Mouse (Mus musculus): ENCODE data around the gene Zfp275. TPM values are rescaled to one million over a fixed set of nuclear protein-coding genes. Genes with fewer than 3 reads are reported as not detected.

Zfp275 gene
- total and polyA plus RNA-seq, 3 experiments = 15.5 to 19.1 (median 17.9) TPM

DNA sequence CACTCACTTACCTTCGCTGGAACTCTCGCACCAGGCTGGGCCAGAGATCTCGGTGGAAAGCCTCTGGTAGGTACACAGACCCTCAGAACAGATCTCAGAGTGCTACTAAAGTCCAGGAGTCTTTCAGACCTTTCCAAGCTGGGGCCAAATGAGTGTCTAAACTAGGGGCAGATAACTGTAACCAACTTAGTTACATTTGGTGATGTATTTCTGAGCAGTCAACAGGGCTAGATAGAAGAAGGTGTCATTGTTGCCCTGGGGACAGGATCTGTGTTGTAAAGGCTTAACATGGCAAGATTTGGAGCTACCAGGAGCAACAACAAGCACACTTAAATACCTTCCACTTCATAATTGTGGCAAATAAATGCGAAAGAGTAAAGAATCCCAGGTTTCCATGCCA lies 5.7 kb upstream of the Zfp275 start, which contains the start of gene Gm45015:
TSS of gene Gm45015 (minus strand) at position 101 of the 400 bp plus-strand sequence.
- Histone ChIP-seq H3K4me3 (replicated peaks in 1 of 3; ENCODE audit: low read depth in 2 of 3, low read length in 2 of 3, poor library complexity in 1 of 3) (no peak within 1 kb of the TSS), H3K4me1 (ENCODE audit: control insufficient read depth in 1 of 2, insufficient read depth in 2 of 2) (no peaks in the 10 kb centered on the region), H3K27ac (ENCODE audit: insufficient read depth, low read depth) (no peak within 1 kb of the TSS), H3K9ac (ENCODE audit: insufficient read depth, low read depth) (no peak within 1 kb of the TSS), H3K27me3 (replicated peaks) (no peaks in the 10 kb centered on the region), H3K9me3 (replicated peaks; ENCODE audit: low read length) (no peaks in the 10 kb centered on the region), H3K4me2 (ENCODE audit: insufficient read depth, low read depth, poor library complexity, severe bottlenecking) (no peak within 1 kb of the TSS), H3K36me3 (replicated peaks in 1 of 2; ENCODE audit: control insufficient read depth in 1 of 2, insufficient read depth in 1 of 2, low read length in 1 of 2) (no peaks in the 10 kb centered on the region), H3K79me2 (replicated peaks; ENCODE audit: control insufficient read depth, extremely low read depth, insufficient read depth, poor library complexity, severe bottlenecking) (no peaks in the 10 kb centered on the region)
- DNase-seq (ENCODE audit: extremely low read depth) = no peak
- in situ Hi-C loops (cut with MboI; ENCODE audit: low pct_ligation_motif_present, low pct_unique_long_range_greater_than_20kb, low sequenced_read_pairs) (no loop called here), dilution Hi-C loops (cut with MboI; ENCODE audit: extremely low pct_ligation_motif_present, extremely low pct_unique_long_range_greater_than_20kb, low sequenced_read_pairs) (no loop called here)
- TF ChIP-seq ZKSCAN1 (IDR thresholded peaks at IDR 0.05; ENCODE audit: borderline replicate concordance, low read depth, low read length) = no peak
- no peak for TF ChIP-seq PAX5 (IDR thresholded peaks at IDR 0.05; ENCODE audit: low read length)
- no peak for TF ChIP-seq MEF2A (IDR thresholded peaks at IDR 0.05; ENCODE audit: borderline replicate concordance, low read depth, low read length)
- TF ChIP-seq RAD21 (IDR thresholded peaks at IDR 0.05; ENCODE audit: low read depth, low read length) = no peak
- TF ChIP-seq POLR2A (IDR thresholded peaks at IDR 0.05; ENCODE audit: low read depth, low read length) = no peak
- no peak for TF ChIP-seq CHD2 (IDR thresholded peaks at IDR 0.05; ENCODE audit: low read length)
- no peak for TF ChIP-seq NELFE (IDR thresholded peaks at IDR 0.05; ENCODE audit: low read depth, low read length)
- no peak for TF ChIP-seq KAT2A (IDR thresholded peaks at IDR 0.05; ENCODE audit: insufficient replicate concordance, low read length)
- no peak for TF ChIP-seq EP300 (IDR thresholded peaks at IDR 0.05; ENCODE audit: low read length)
- TF ChIP-seq SIN3A (IDR thresholded peaks at IDR 0.05; ENCODE audit: low read length) = no peak
- no peak for TF ChIP-seq RCOR1 (conservative IDR thresholded peaks at IDR 0.05; ENCODE audit: low read depth, low read length)
- TF ChIP-seq ZC3H11A (IDR thresholded peaks at IDR 0.05; ENCODE audit: low read depth, low read length) = no peak
- no peak for TF ChIP-seq USF2 (conservative IDR thresholded peaks at IDR 0.05; ENCODE audit: low read depth, low read length)
- TF ChIP-seq MAZ (IDR thresholded peaks at IDR 0.05; ENCODE audit: low read depth, low read length) = no peak
- no peak for TF ChIP-seq MXI1 (IDR thresholded peaks at IDR 0.05; ENCODE audit: low read depth, low read length)
- no peak for TF ChIP-seq ZMIZ1 (IDR thresholded peaks at IDR 0.05; ENCODE audit: low read depth, low read length)
- no peak for TF ChIP-seq CHD1 (IDR thresholded peaks at IDR 0.05; ENCODE audit: low read depth, low read length)

DNA sequence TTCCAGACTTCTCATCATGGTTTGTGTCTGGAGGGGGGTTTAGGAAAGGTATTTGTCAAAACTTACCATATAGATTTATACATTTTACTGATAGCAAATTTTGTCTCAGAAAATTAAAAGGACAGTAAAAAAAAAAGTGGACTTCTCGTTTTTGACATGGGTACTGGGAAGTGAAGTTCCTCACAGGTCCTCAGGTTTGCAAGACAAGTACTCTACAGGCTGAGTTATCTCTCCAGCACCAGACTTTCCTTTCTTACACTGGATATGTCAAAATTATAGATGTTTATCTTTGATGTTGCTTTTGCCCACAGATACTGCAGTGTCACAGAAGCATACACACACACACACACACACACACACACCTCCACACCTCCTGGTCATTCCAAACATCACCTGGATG lies 948 bp upstream of the Zfp275 start:
- no peak overlapping the region for H3K4me3 ChIP-seq (replicated peaks in 1 of 3; ENCODE audit: low read depth in 2 of 3, low read length in 2 of 3, poor library complexity in 1 of 3)
- peaks cover 0 to 14% of the 10 kb centered on the region in 2 experiments; a peak in 2 of 4 replicates for H3K4me1 ChIP-seq (ENCODE audit: control insufficient read depth in 1 of 2, insufficient read depth in 2 of 2)
- in situ Hi-C loops (cut with MboI; ENCODE audit: low pct_ligation_motif_present, low pct_unique_long_range_greater_than_20kb, low sequenced_read_pairs) = no loop called here
- no peak for DNase-seq (ENCODE audit: extremely low read depth)
- no peaks in the 10 kb centered on the region for H3K9me3 ChIP-seq (replicated peaks; ENCODE audit: low read length)
- dilution Hi-C loops (cut with MboI; ENCODE audit: extremely low pct_ligation_motif_present, extremely low pct_unique_long_range_greater_than_20kb, low sequenced_read_pairs) = no loop called here
- H3K27ac ChIP-seq (ENCODE audit: insufficient read depth, low read depth) = no peak overlapping the region
- peaks cover 0 to 9% of the 10 kb centered on the region in 2 experiments for H3K36me3 ChIP-seq (replicated peaks in 1 of 2; ENCODE audit: control insufficient read depth in 1 of 2, insufficient read depth in 1 of 2, low read length in 1 of 2)
- TF ChIP-seq POLR2A (IDR thresholded peaks at IDR 0.05; ENCODE audit: low read depth, low read length) (no peak), EP300 (IDR thresholded peaks at IDR 0.05; ENCODE audit: low read length) (no peak), JUND (conservative IDR thresholded peaks at IDR 0.05; ENCODE audit: low read depth, low read length) (no peak), MAX (IDR thresholded peaks at IDR 0.05; ENCODE audit: low read length) (no peak), RAD21 (IDR thresholded peaks at IDR 0.05; ENCODE audit: low read depth, low read length) (no peak), KAT2A (IDR thresholded peaks at IDR 0.05; ENCODE audit: insufficient replicate concordance, low read length) (no peak), MEF2A (IDR thresholded peaks at IDR 0.05; ENCODE audit: borderline replicate concordance, low read depth, low read length) (no peak), PAX5 (IDR thresholded peaks at IDR 0.05; ENCODE audit: low read length) (no peak), JUN (IDR thresholded peaks at IDR 0.05; ENCODE audit: insufficient read depth, low read depth, low read length) (no peak), USF2 (conservative IDR thresholded peaks at IDR 0.05; ENCODE audit: low read depth, low read length) (no peak), BHLHE40 (IDR thresholded peaks at IDR 0.05; ENCODE audit: low read depth, low read length) (no peak), USF1 (IDR thresholded peaks at IDR 0.05; ENCODE audit: low read depth, low read length) (no peak), ZKSCAN1 (IDR thresholded peaks at IDR 0.05; ENCODE audit: borderline replicate concordance, low read depth, low read length) (no peak), POLR2AphosphoS2 (IDR thresholded peaks at IDR 0.05; ENCODE audit: low read depth, low read length) (no peak), NELFE (IDR thresholded peaks at IDR 0.05; ENCODE audit: low read depth, low read length) (no peak), MAFK (IDR thresholded peaks at IDR 0.05; ENCODE audit: insufficient replicate concordance, low read length) (no peak), MAZ (IDR thresholded peaks at IDR 0.05; ENCODE audit: low read depth, low read length) (no peak), CTCF (conservative IDR thresholded peaks at IDR 0.05 in 1 of 2, IDR thresholded peaks at IDR 0.05 in 1 of 2; ENCODE audit: low read depth in 2 of 2, low read length in 2 of 2) (no peak), TCF12 (IDR thresholded peaks at IDR 0.05; ENCODE audit: low read depth, low read length) (no peak), ZC3H11A (IDR thresholded peaks at IDR 0.05; ENCODE audit: low read depth, low read length) (no peak)
- H3K9ac ChIP-seq (ENCODE audit: insufficient read depth, low read depth) = no peak overlapping the region
- peak overlapping the region; percentile 50; the same call in 1 of the 2 replicates for H3K4me2 ChIP-seq (ENCODE audit: insufficient read depth, low read depth, poor library complexity, severe bottlenecking)
- H3K27me3 ChIP-seq (replicated peaks) = no peaks in the 10 kb centered on the region
- H3K79me2 ChIP-seq (replicated peaks; ENCODE audit: control insufficient read depth, extremely low read depth, insufficient read depth, poor library complexity, severe bottlenecking) = peaks cover 21% of the 10 kb centered on the region
